Mouse (Mus musculus): ENCODE results near the gene AI182371. TPM values are rescaled to one million over a fixed set of nuclear protein-coding genes. Genes with fewer than 3 reads are reported as not detected.

Gene AI182371
- polyA plus RNA-seq, 1 experiment from 2014 or later: not detected

- no peak overlapping the region for H3K9ac ChIP-seq
- no peak overlapping the region for H3K4me3 ChIP-seq
- ATAC-seq (ENCODE audit: low FRiP score): no peak
- H3K27me3 ChIP-seq: no peaks in the 10 kb centered on the region
- H3K9me3 ChIP-seq: no peaks in the 10 kb centered on the region
- H3K4me1 ChIP-seq (replicated peaks): no peaks in the 10 kb centered on the region
- no peaks in the 10 kb centered on the region for H3K36me3 ChIP-seq
- 92% methylated on average over 13 of the region's 13 CpGs for WGBS
- no peak overlapping the region for H3K27ac ChIP-seq
- H3K4me2 ChIP-seq: no peak overlapping the region
Observed at GRCm38 (mm10) chr2:35066525-35067082, 34.7 kb downstream of the AI182371 start.

- 93% methylated on average over 6 of the region's 6 CpGs for WGBS
- Histone ChIP-seq H3K4me3 (no peak overlapping the region), H3K36me3 (no peaks in the 10 kb centered on the region), H3K9me3 (no peaks in the 10 kb centered on the region), H3K9ac (no peak overlapping the region), H3K27me3 (no peaks in the 10 kb centered on the region), H3K4me1 (replicated peaks) (no peaks in the 10 kb centered on the region), H3K27ac (no peak overlapping the region), H3K4me2 (no peak overlapping the region)
- ATAC-seq (ENCODE audit: low FRiP score): no peak
Observed at GRCm38 (mm10) chr2:35063333-35064030, 37.9 kb downstream of the AI182371 start.

GRCm38 (mm10) chr2:35061338-35061737 lies 40.0 kb downstream of the AI182371 start, which contains the start of gene Hc:
Gene Hc, minus strand, starts transcription at chr2:35061438.
- H3K4me1 ChIP-seq (replicated peaks): no peaks in the 10 kb centered on the region
- no peaks in the 10 kb centered on the region for H3K27me3 ChIP-seq
- H3K4me3 ChIP-seq: no peak within 1 kb of the TSS
- no peak within 1 kb of the TSS for H3K4me2 ChIP-seq
- WGBS: 91% methylated on average over 5 of the region's 5 CpGs
- no peaks in the 10 kb centered on the region for H3K36me3 ChIP-seq
- no peak within 1 kb of the TSS for H3K27ac ChIP-seq
- H3K9me3 ChIP-seq: no peaks in the 10 kb centered on the region
- ATAC-seq (ENCODE audit: low FRiP score): no peak
- H3K9ac ChIP-seq: no peak within 1 kb of the TSS

GRCm38 (mm10) chr2:35060897-35061296 lies 40.4 kb downstream of the AI182371 start:
- 81% methylated on average over 6 of the region's 6 CpGs for WGBS
- H3K36me3 ChIP-seq: no peaks in the 10 kb centered on the region
- no peaks in the 10 kb centered on the region for H3K27me3 ChIP-seq
- H3K4me2 ChIP-seq: no peak overlapping the region
- H3K9ac ChIP-seq: no peak overlapping the region
- H3K4me1 ChIP-seq (replicated peaks): no peaks in the 10 kb centered on the region
- no peak overlapping the region for H3K27ac ChIP-seq
- H3K9me3 ChIP-seq: no peaks in the 10 kb centered on the region
- H3K4me3 ChIP-seq: no peak overlapping the region
- no peak for ATAC-seq (ENCODE audit: low FRiP score)

- Histone ChIP-seq H3K4me3 (no peak overlapping the region), H3K27ac (no peak overlapping the region), H3K9ac (no peak overlapping the region), H3K36me3 (no peaks in the 10 kb centered on the region), H3K9me3 (no peaks in the 10 kb centered on the region), H3K4me2 (no peak overlapping the region), H3K4me1 (replicated peaks) (no peaks in the 10 kb centered on the region), H3K27me3 (no peaks in the 10 kb centered on the region)
- no peak for ATAC-seq (ENCODE audit: low FRiP score)
- 93% methylated on average over 5 of the region's 5 CpGs for WGBS
Observed at GRCm38 (mm10) chr2:35060256-35060655, 41.1 kb downstream of the AI182371 start.

- Histone ChIP-seq H3K4me1 (replicated peaks) (no peaks in the 10 kb centered on the region), H3K9me3 (no peaks in the 10 kb centered on the region), H3K4me3 (no peak overlapping the region), H3K4me2 (no peak overlapping the region), H3K9ac (no peak overlapping the region), H3K27ac (no peak overlapping the region), H3K36me3 (no peaks in the 10 kb centered on the region), H3K27me3 (no peaks in the 10 kb centered on the region)
- no peak for ATAC-seq (ENCODE audit: low FRiP score)
- 83% methylated on average over 2 of the region's 2 CpGs for WGBS
Observed at GRCm38 (mm10) chr2:35058325-35058724, 43.0 kb downstream of the AI182371 start.

- no peaks in the 10 kb centered on the region for H3K27me3 ChIP-seq
- no peak overlapping the region for H3K4me2 ChIP-seq
- WGBS: 90% methylated on average over 11 of the region's 11 CpGs
- H3K4me3 ChIP-seq: no peak overlapping the region
- no peak for ATAC-seq (ENCODE audit: low FRiP score)
- no peak overlapping the region for H3K27ac ChIP-seq
- no peaks in the 10 kb centered on the region for H3K4me1 ChIP-seq (replicated peaks)
- H3K36me3 ChIP-seq: no peaks in the 10 kb centered on the region
- no peak overlapping the region for H3K9ac ChIP-seq
- no peaks in the 10 kb centered on the region for H3K9me3 ChIP-seq
Observed at GRCm38 (mm10) chr2:35057243-35057642, 44.1 kb downstream of the AI182371 start.

- Histone ChIP-seq H3K9ac (no peak overlapping the region), H3K4me2 (no peak overlapping the region), H3K27ac (no peak overlapping the region), H3K9me3 (no peaks in the 10 kb centered on the region), H3K36me3 (no peaks in the 10 kb centered on the region), H3K4me1 (replicated peaks) (no peaks in the 10 kb centered on the region), H3K27me3 (no peaks in the 10 kb centered on the region), H3K4me3 (no peak overlapping the region)
- ATAC-seq (ENCODE audit: low FRiP score): no peak
- WGBS: 37% methylated on average over 5 of the region's 5 CpGs
Observed at GRCm38 (mm10) chr2:35048851-35049250, 52.5 kb downstream of the AI182371 start.

GRCm38 (mm10) chr2:35044956-35045355 lies 56.4 kb downstream of the AI182371 start:
- Histone ChIP-seq H3K27me3 (no peaks in the 10 kb centered on the region), H3K27ac (no peak overlapping the region), H3K9me3 (0 out of 2 replicates have a peak, but pooled peaks cover 6% of the 10 kb centered on the region), H3K4me2 (no peak overlapping the region), H3K36me3 (no peaks in the 10 kb centered on the region), H3K9ac (no peak overlapping the region), H3K4me1 (replicated peaks) (no peaks in the 10 kb centered on the region), H3K4me3 (no peak overlapping the region)
- ATAC-seq (ENCODE audit: low FRiP score): no peak
- 74% methylated on average over 2 of the region's 2 CpGs for WGBS

- 90% methylated on average over 9 of the region's 9 CpGs for WGBS
- H3K9me3 ChIP-seq: 0 out of 2 replicates have a peak, but pooled peaks cover 6% of the 10 kb centered on the region
- no peaks in the 10 kb centered on the region for H3K4me1 ChIP-seq (replicated peaks)
- H3K4me3 ChIP-seq: no peak overlapping the region
- no peak overlapping the region for H3K4me2 ChIP-seq
- H3K9ac ChIP-seq: no peak overlapping the region
- H3K27ac ChIP-seq: no peak overlapping the region
- H3K27me3 ChIP-seq: no peaks in the 10 kb centered on the region
- no peaks in the 10 kb centered on the region for H3K36me3 ChIP-seq
- no peak for ATAC-seq (ENCODE audit: low FRiP score)
Observed at GRCm38 (mm10) chr2:35038580-35039375, 62.6 kb downstream of the AI182371 start.
